Mouse (Mus musculus) ES-E14 (cell line): ENCODE results near the gene Ppp4r2.

Experiments
- CHD2 ChIP-seq: IDR thresholded peaks from 2 replicates; pipeline ENCODE4 v1.6.1; 2014; ENCODE audit warnings: mild to moderate bottlenecking, low read depth, low read length, inconsistent platforms
- ZNF384 ChIP-seq: IDR thresholded peaks from 2 replicates; pipeline ENCODE4 v1.6.1; 2012; ENCODE audit warnings: low read depth, low read length, inconsistent platforms

DNA sequence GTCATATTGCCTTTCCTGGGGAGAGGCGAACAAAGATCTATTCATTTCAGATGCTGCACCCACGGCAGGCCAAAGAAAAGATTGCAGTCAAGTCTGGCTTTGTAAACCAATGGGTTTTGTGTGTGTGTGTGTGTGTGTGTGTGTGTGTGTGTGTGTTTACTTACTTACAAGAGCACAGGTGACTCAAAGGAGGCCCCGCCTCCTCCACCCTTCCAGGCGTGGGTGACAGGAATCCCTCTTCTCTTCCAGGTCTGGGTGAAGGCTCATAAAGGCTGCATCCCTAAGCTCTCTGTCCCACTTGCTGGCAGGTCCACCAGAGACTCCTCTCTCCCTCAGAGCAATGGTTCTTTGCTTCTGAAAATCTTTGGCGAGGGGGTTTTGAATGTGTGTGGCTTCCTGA is 63.5 kb downstream of the Ppp4r2 start:
- TF ChIP-seq ZNF384 (no peak), CHD2 (no peak)
